Mouse (Mus musculus): Measurements from ENCODE around the gene Abhd14a. TPM values are rescaled to one million over a fixed set of nuclear protein-coding genes. Genes with fewer than 3 reads are reported as not detected.

The Abhd14a gene
- polyA plus RNA-seq, 1 experiment, result 49.7 TPM

DNA sequence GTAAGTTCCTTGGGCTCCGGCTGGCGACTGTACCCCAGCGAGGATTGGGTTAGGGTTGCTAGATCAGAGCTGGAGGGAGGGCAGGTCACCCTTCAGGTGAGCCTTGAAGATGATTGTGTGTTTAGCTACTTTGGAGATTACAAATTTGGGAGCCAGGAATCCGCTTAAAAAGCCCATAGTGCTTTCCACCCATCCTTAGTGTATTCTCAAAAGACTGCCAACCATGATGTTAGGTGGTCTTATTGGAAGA is 17.5 kb downstream of the Abhd14a start:
- Histone ChIP-seq H3K27ac (ENCODE audit: insufficient read depth, low read length) (no peak overlapping the region), H3K27me3 (ENCODE audit: control insufficient read depth, insufficient read depth, low read length) (no peaks in the 10 kb centered on the region), H3K4me1 (ENCODE audit: control insufficient read depth, insufficient read depth, low read length) (no peaks in the 10 kb centered on the region; the same call in 1 of the 2 replicates), H3K4me3 (replicated peaks; ENCODE audit: insufficient read depth, low read depth, low read length) (peak overlapping the region; percentile 98)
- TF ChIP-seq POLR2A (IDR thresholded peaks at IDR 0.05; ENCODE audit: borderline replicate concordance, insufficient read depth, low read length) (no peak), CTCF (IDR thresholded peaks at IDR 0.05; ENCODE audit: borderline replicate concordance, insufficient read depth, low read depth, low read length) (no peak)
- DNase-seq, result no peak
- 0% methylated on average over 4 of the region's 4 CpGs for WGBS

GRCm38 (mm10) chr9:106429221-106430014 is 18.1 kb downstream of the Abhd14a start, which contains the start of gene Rpl29:
Gene Rpl29 (plus strand): TSS chr9:106429454.
- Histone ChIP-seq H3K4me1 (ENCODE audit: control insufficient read depth, insufficient read depth, low read length) (no peaks in the 10 kb centered on the region; the same call in 1 of the 2 replicates), H3K27me3 (ENCODE audit: control insufficient read depth, insufficient read depth, low read length) (no peaks in the 10 kb centered on the region), H3K4me3 (replicated peaks; ENCODE audit: insufficient read depth, low read depth, low read length) (peak within 1 kb of the TSS; percentile 98), H3K27ac (ENCODE audit: insufficient read depth, low read length) (peak within 1 kb of the TSS; percentile 87)
- TF ChIP-seq POLR2A (IDR thresholded peaks at IDR 0.05; ENCODE audit: borderline replicate concordance, insufficient read depth, low read length) (peak; percentile 73), CTCF (IDR thresholded peaks at IDR 0.05; ENCODE audit: borderline replicate concordance, insufficient read depth, low read depth, low read length) (no peak)
- under 1% methylated on average over 55 of the region's 55 CpGs for WGBS
- DNase-seq, result peak; percentile 94 to 97

DNA sequence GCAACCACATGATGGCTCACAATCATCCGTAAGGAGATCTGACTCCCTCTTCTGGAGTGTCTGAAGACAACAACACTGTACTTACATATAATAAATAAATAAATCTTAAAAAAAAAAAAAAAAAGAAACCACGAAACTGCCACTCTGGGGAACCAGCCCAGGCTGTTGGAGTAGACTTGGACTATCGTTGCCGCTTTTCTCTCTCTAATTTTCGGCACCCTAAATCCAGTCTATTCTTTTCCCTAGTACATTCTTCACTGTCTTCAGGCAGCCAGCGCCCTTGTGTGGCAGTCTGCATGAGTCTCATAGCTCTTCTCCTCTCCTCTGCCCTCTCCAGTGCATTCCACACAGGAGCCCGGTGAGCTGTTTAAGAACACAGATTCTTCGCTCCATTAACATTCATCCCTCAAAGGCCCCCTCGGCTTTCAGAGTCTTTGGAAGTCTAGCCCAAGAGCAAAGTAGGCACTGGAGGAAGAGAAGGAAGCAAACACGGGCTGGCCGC is 18.7 kb downstream of the Abhd14a start:
- H3K27me3 ChIP-seq (ENCODE audit: control insufficient read depth, insufficient read depth, low read length), result no peaks in the 10 kb centered on the region
- TF ChIP-seq POLR2A (IDR thresholded peaks at IDR 0.05; ENCODE audit: borderline replicate concordance, insufficient read depth, low read length) (no peak), CTCF (IDR thresholded peaks at IDR 0.05; ENCODE audit: borderline replicate concordance, insufficient read depth, low read depth, low read length) (no peak)
- no peak for DNase-seq
- H3K4me1 ChIP-seq (ENCODE audit: control insufficient read depth, insufficient read depth, low read length), result no peaks in the 10 kb centered on the region; the same call in 1 of the 2 replicates
- under 1% methylated on average over 11 of the region's 11 CpGs for WGBS
- peak overlapping the region; percentile 87 for H3K27ac ChIP-seq (ENCODE audit: insufficient read depth, low read length)
- peak overlapping the region; percentile 98 for H3K4me3 ChIP-seq (replicated peaks; ENCODE audit: insufficient read depth, low read depth, low read length)

DNA sequence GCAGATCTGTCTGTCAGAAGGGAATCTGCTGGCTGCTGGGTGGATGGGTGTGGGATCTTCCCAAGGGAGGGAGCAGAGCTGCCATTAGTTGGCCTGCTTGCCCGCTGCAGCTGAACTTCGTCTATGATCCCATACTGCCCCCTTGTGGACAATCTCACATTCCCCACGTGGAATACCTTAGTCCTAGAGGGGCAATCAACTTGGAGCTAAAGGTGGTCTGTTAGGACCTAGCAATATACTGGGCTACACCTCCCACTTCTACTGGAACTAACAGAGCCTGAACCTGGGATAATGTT is 25.7 kb downstream of the Abhd14a start:
- TF ChIP-seq POLR2A (IDR thresholded peaks at IDR 0.05; ENCODE audit: borderline replicate concordance, insufficient read depth, low read length) (no peak), CTCF (IDR thresholded peaks at IDR 0.05; ENCODE audit: borderline replicate concordance, insufficient read depth, low read depth, low read length) (peak; percentile 94)
- no peaks in the 10 kb centered on the region for H3K27me3 ChIP-seq (ENCODE audit: control insufficient read depth, insufficient read depth, low read length)
- no peak overlapping the region for H3K27ac ChIP-seq (ENCODE audit: insufficient read depth, low read length)
- 0% methylated on average over 3 of the region's 3 CpGs for WGBS
- peaks cover 4% of the 10 kb centered on the region; the same call in 1 of the 2 replicates for H3K4me1 ChIP-seq (ENCODE audit: control insufficient read depth, insufficient read depth, low read length)
- H3K4me3 ChIP-seq (replicated peaks; ENCODE audit: insufficient read depth, low read depth, low read length), result peak overlapping the region; percentile 28
- DNase-seq, result peak; percentile 80 to 85

GRCm38 (mm10) chr9:106421033-106421864 is 26.2 kb downstream of the Abhd14a start:
- Histone ChIP-seq H3K4me1 (ENCODE audit: control insufficient read depth, insufficient read depth, low read length) (peaks cover 4% of the 10 kb centered on the region; the same call in 1 of the 2 replicates), H3K4me3 (replicated peaks; ENCODE audit: insufficient read depth, low read depth, low read length) (peak overlapping the region; percentile 28), H3K27ac (ENCODE audit: insufficient read depth, low read length) (no peak overlapping the region), H3K27me3 (ENCODE audit: control insufficient read depth, insufficient read depth, low read length) (no peaks in the 10 kb centered on the region)
- TF ChIP-seq CTCF (IDR thresholded peaks at IDR 0.05; ENCODE audit: borderline replicate concordance, insufficient read depth, low read depth, low read length) (no peak), POLR2A (IDR thresholded peaks at IDR 0.05; ENCODE audit: borderline replicate concordance, insufficient read depth, low read length) (no peak)
- DNase-seq, result no peak
- 27% methylated on average over 18 of the region's 18 CpGs for WGBS

GRCm38 (mm10) chr9:106420608-106421007 is 26.9 kb downstream of the Abhd14a start:
- Histone ChIP-seq H3K27me3 (ENCODE audit: control insufficient read depth, insufficient read depth, low read length) (no peaks in the 10 kb centered on the region), H3K4me1 (ENCODE audit: control insufficient read depth, insufficient read depth, low read length) (peaks cover 4% of the 10 kb centered on the region; the same call in 1 of the 2 replicates), H3K4me3 (replicated peaks; ENCODE audit: insufficient read depth, low read depth, low read length) (no peak overlapping the region), H3K27ac (ENCODE audit: insufficient read depth, low read length) (no peak overlapping the region)
- DNase-seq, result no peak
- WGBS, result 13% methylated on average over 2 of the region's 2 CpGs
- TF ChIP-seq POLR2A (IDR thresholded peaks at IDR 0.05; ENCODE audit: borderline replicate concordance, insufficient read depth, low read length) (no peak), CTCF (IDR thresholded peaks at IDR 0.05; ENCODE audit: borderline replicate concordance, insufficient read depth, low read depth, low read length) (no peak)

DNA sequence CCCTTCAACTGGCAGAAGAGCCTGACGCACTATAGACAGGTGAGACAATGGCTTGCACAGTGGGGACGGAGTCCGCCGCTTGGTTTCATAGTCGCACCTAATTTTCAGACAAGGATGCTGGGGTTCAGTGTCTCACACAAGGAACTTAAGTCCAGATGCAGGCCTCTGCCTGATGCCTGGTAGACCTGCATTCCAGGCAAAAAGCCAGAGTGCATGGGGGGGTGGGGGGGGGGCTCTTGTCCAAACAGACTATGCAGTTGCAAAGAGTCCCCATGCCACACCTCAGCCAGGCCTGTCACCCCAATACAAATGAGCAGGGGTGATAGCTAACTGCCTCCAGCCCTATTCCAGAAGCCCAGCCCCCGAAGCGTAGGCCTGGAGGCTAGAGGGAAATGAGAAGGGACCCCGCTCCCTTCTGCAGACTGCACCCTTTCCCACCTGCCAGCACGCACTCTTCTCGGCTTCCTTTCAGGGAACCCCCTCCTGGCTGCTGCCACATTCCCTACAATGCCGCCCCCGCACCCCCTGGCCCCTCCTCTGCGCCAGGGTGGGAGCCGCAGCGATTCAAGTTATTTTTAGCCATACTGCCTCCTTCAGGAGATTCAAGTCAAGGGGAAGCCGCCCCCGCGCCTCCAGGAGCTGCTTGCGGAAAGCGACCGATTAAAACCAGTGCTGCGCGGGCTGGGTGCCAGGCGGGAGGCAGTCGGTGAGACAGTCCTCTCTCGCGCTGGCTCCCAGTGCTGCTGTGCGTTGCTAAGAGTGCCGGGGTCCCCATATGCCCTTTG is 29.4 kb downstream of the Abhd14a start:
- H3K4me3 ChIP-seq (replicated peaks; ENCODE audit: insufficient read depth, low read depth, low read length), result peak overlapping the region; percentile 23
- peak; percentile 82 to 83 for DNase-seq
- H3K4me1 ChIP-seq (ENCODE audit: control insufficient read depth, insufficient read depth, low read length), result peaks cover 4% of the 10 kb centered on the region; the same call in 1 of the 2 replicates
- no peak overlapping the region for H3K27ac ChIP-seq (ENCODE audit: insufficient read depth, low read length)
- WGBS, result 19% methylated on average over 29 of the region's 29 CpGs
- no peak for TF ChIP-seq CTCF (IDR thresholded peaks at IDR 0.05; ENCODE audit: borderline replicate concordance, insufficient read depth, low read depth, low read length)
- no peak for TF ChIP-seq POLR2A (IDR thresholded peaks at IDR 0.05; ENCODE audit: borderline replicate concordance, insufficient read depth, low read length)
- no peaks in the 10 kb centered on the region for H3K27me3 ChIP-seq (ENCODE audit: control insufficient read depth, insufficient read depth, low read length)
